Mouse (Mus musculus): ENCODE data around the gene Il18bp.

DNA sequence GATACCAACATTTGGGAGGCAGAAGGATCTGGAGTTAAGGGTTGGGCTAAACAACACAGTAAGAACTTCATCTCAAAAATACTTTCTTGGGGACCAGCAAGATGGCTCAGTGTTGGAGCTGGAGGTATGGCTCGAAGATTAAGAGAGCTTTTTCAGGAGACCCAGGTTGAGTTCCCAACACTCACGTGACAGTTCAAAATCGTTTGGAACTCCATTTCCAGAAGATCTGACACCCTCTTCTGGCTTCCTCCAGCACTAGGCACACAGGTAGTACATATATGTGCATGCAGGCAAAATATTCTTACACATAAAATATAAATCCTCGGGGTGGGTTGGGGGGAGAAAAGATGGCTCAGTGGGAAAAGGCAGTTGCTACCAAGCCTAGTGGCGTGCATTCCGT lies 47.9 kb upstream of the Il18bp start:
- TF ChIP-seq E2F4 (IDR thresholded peaks at IDR 0.05; ENCODE audit: insufficient replicate concordance, low read depth, low read length) (no peak), MAX (IDR thresholded peaks at IDR 0.05; ENCODE audit: low read length) (no peak), IRF4 (IDR thresholded peaks at IDR 0.05; ENCODE audit: low read depth, low read length) (no peak), CTCF (conservative IDR thresholded peaks at IDR 0.05 in 1 of 2, IDR thresholded peaks at IDR 0.05 in 1 of 2; ENCODE audit: low read depth in 2 of 2, low read length in 2 of 2) (no peak), MEF2A (IDR thresholded peaks at IDR 0.05; ENCODE audit: borderline replicate concordance, low read depth, low read length) (no peak)
